ENCODE assay signal across 28 mouse cellular contexts in genomic region chr4:29303951-29304350, GRCm38 (mm10).
DNase-seq lines count a peak whose midpoint lies in the region; ATAC-seq and TF ChIP-seq lines count a peak whose summit lies in the region.
"Had no signal": no experiment of that assay in that cellular context is flagged by ENCODE, and none has a peak within 500 bp of the region (broad histone marks: within the 10 kb centered on the region; RNA-seq: fewer than 3 reads in every experiment).

No protein-coding gene starts in this region.

- H3K4me2 ChIP-seq in intestine, embryonic 14.5 days (ENCODE audit: low read length) = no peak overlapping the region
- no peak overlapping the region for H3K4me2 ChIP-seq in intestine, postnatal 0 days (replicated peaks; ENCODE audit: low read depth)
- H3K4me2 ChIP-seq in intestine, embryonic 16.5 days (ENCODE audit: low read depth, low read length) = no peak overlapping the region
- H3K4me2 ChIP-seq: embryonic facial prominence, embryonic 12.5 days; forebrain, embryonic 13.5 days; forebrain, embryonic 15.5 days had no signal

- 0 out of 2 replicates have a peak, but pooled peaks have one; percentile 55 for ATAC-seq in intestine, embryonic 14.5 days (replicated peaks; ENCODE audit: low FRiP score, low TSS enrichment, low read depth)
- no peak for ATAC-seq in intestine, postnatal 0 days
- peak; percentile 88 for ATAC-seq in intestine, embryonic 16.5 days
- ATAC-seq: CD4-positive, CD25-positive, alpha-beta regulatory T cell, adult 4 months; forebrain, embryonic 13.5 days; forebrain, embryonic 15.5 days; forebrain, postnatal 0 days; Patski had no signal

- no peak for TF ChIP-seq CTCF in intestine, postnatal 0 days (IDR thresholded peaks at IDR 0.05; ENCODE audit: low read depth)

- no peaks in the 10 kb centered on the region for H3K36me3 ChIP-seq in intestine, embryonic 14.5 days (ENCODE audit: control insufficient read depth, insufficient read depth, low read length)
- H3K36me3 ChIP-seq in intestine, postnatal 0 days (ENCODE audit: control insufficient read depth, insufficient read depth) = no peaks in the 10 kb centered on the region
- H3K36me3 ChIP-seq in intestine, embryonic 16.5 days (ENCODE audit: control insufficient read depth, insufficient read depth, low read length) = no peaks in the 10 kb centered on the region
- H3K36me3 ChIP-seq: embryonic facial prominence, embryonic 10.5 days; embryonic facial prominence, embryonic 12.5 days; forebrain, embryonic 15.5 days; G1E had no signal

- no peaks in the 10 kb centered on the region for H3K4me1 ChIP-seq in intestine, embryonic 14.5 days (replicated peaks; ENCODE audit: control insufficient read depth, insufficient read depth, low read length)
- H3K4me1 ChIP-seq in intestine, postnatal 0 days (replicated peaks; ENCODE audit: control insufficient read depth, insufficient read depth, low read length) = no peaks in the 10 kb centered on the region
- H3K4me1 ChIP-seq in intestine, embryonic 16.5 days (ENCODE audit: control insufficient read depth, insufficient read depth, low read length) = no peaks in the 10 kb centered on the region
- H3K4me1 ChIP-seq: embryonic facial prominence, embryonic 10.5 days; forebrain, embryonic 13.5 days; forebrain, embryonic 15.5 days had no signal

- no peak overlapping the region for H3K27ac ChIP-seq in intestine, embryonic 14.5 days (ENCODE audit: low read depth)
- no peak overlapping the region for H3K27ac ChIP-seq in intestine, postnatal 0 days (ENCODE audit: low read depth, low read length)
- no peak overlapping the region for H3K27ac ChIP-seq in intestine, embryonic 16.5 days (ENCODE audit: low read length)
- H3K27ac ChIP-seq: embryonic facial prominence, embryonic 10.5 days; embryonic facial prominence, embryonic 12.5 days; forebrain, embryonic 13.5 days; forebrain, embryonic 15.5 days had no signal

- H3K27me3 ChIP-seq in intestine, embryonic 14.5 days (replicated peaks; ENCODE audit: control insufficient read depth, insufficient read depth, low read length) = no peaks in the 10 kb centered on the region
- no peaks in the 10 kb centered on the region for H3K27me3 ChIP-seq in intestine, postnatal 0 days (replicated peaks; ENCODE audit: control insufficient read depth, insufficient read depth, low read length)
- no peaks in the 10 kb centered on the region for H3K27me3 ChIP-seq in intestine, embryonic 16.5 days (replicated peaks; ENCODE audit: control insufficient read depth, insufficient read depth, low read length)
- H3K27me3 ChIP-seq: CH12.LX; embryonic facial prominence, embryonic 12.5 days; forebrain, embryonic 13.5 days; forebrain, embryonic 15.5 days; Patski had no signal

- no peaks in the 10 kb centered on the region for H3K9me3 ChIP-seq in intestine, embryonic 14.5 days (ENCODE audit: control insufficient read depth, low read length)
- H3K9me3 ChIP-seq in intestine, postnatal 0 days (ENCODE audit: control insufficient read depth) = no peaks in the 10 kb centered on the region
- no peaks in the 10 kb centered on the region for H3K9me3 ChIP-seq in intestine, embryonic 16.5 days (ENCODE audit: control insufficient read depth, low read length)
- H3K9me3 ChIP-seq: embryonic facial prominence, embryonic 10.5 days; embryonic facial prominence, embryonic 12.5 days; forebrain, embryonic 13.5 days; forebrain, embryonic 15.5 days had no signal

- H3K4me3 ChIP-seq in intestine, embryonic 14.5 days (ENCODE audit: low read depth, low read length) = no peak overlapping the region
- no peak overlapping the region for H3K4me3 ChIP-seq in intestine, postnatal 0 days (ENCODE audit: low read depth, low read length)
- no peak overlapping the region for H3K4me3 ChIP-seq in intestine, embryonic 16.5 days (ENCODE audit: low read length)
- H3K4me3 ChIP-seq: embryonic facial prominence, embryonic 10.5 days; embryonic facial prominence, embryonic 12.5 days; forebrain, embryonic 13.5 days; forebrain, embryonic 15.5 days had no signal

- no peak overlapping the region for H3K9ac ChIP-seq in intestine, embryonic 14.5 days (ENCODE audit: low read length)
- H3K9ac ChIP-seq in intestine, postnatal 0 days (ENCODE audit: low read depth, low read length) = no peak overlapping the region
- no peak overlapping the region for H3K9ac ChIP-seq in intestine, embryonic 16.5 days (ENCODE audit: low read depth, low read length)
- H3K9ac ChIP-seq: embryonic facial prominence, embryonic 12.5 days; forebrain, embryonic 13.5 days; forebrain, embryonic 15.5 days; forebrain, postnatal 0 days had no signal

- DNase-seq in intestine, embryonic 14.5 days (ENCODE audit: low spot score) = no peak
- DNase-seq in ES-CJ7 (ENCODE audit: low read depth, low spot score) (peak; percentile 5), R1 (ENCODE audit: low read depth, low spot score) (peak; percentile 27)
- DNase-seq in kidney, adult 8-10 months = no peak
- no peak for DNase-seq in urinary bladder, postnatal 36 days (ENCODE audit: low spot score in 2 of 2)
- DNase-seq in gastrocnemius, postnatal 4 days (ENCODE audit: low spot score in 2 of 2) = no peak
- DNase-seq: adrenal gland, adult 2 months; adrenal gland, postnatal 10 days; adrenal gland, postnatal 25 days; B cell, adult 2 months; cerebellum, adult 11 months; cerebellum, adult 18-20 months; cerebellum, adult 8-10 months; cerebellum, adult 9-11 months; cerebellum, postnatal 14 days; cerebellum, postnatal 36 days; embryo, embryonic 11 days; forebrain, postnatal 0 days had no signal

Comparison
In these comparisons a context has a peak if more than half of its experiments do, and no peak if none do; other contexts are left out.
1. DNase-seq: peak in ES-CJ7 (single experiment) and R1 (single experiment); none in intestine, embryonic 14.5 days (single experiment), kidney, adult 8-10 months (0 of 2), urinary bladder, postnatal 36 days (0 of 2) and gastrocnemius, postnatal 4 days (0 of 2).